Mouse (Mus musculus): ENCODE results near the gene Cenpp.

DNA sequence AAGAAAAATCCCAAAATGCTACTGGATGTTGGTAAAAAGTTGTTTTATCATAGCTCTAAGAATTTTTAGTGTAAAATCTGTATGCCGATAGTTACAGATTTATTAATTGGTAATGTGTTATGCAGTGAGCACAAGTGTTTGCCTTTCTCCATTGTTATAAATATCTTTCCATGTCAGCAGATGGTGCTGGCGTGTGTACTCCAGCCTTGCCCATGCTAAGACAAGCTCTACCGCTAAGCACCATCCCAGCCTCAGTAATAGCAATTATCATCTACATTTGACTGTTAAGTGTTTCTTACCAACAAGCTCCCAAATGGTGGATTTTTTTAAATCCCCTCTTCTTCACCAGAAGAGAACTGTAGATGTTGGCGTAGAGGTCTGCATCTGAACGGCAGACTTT lies 38.5 kb upstream of the Cenpp start:
- TF ChIP-seq CTCF (IDR thresholded peaks at IDR 0.05), result no peak
- TF ChIP-seq EP300 (IDR thresholded peaks at IDR 0.05), result no peak

Measured in lung, postnatal 0 days (tissue).